Mouse (Mus musculus) lung, embryonic 15.5 days (tissue): ENCODE measurements at regions not wholly inside any gene's neighbourhood (a gene's known extent, or its start where the extent isn't known, plus 50 kb on each side); places are given as distances from the start of the nearest gene placed in this dataset.

ENCODE experiments used
- ATAC-seq: fragments of 200-750 bp; cut with Nextera tagmentation; 2 replicates; pipeline ENCODE4 v1.8.0; 2017; ENCODE audit warnings: moderate number of reproducible peaks, borderline replicate concordance; ENCODE audit not compliant: low FRiP score, low TSS enrichment; ENCODE audit errors: extremely low read depth
- H3K27ac ChIP-seq: fragments of 300-500 bp; sonication (generic); 2 replicates; pipeline ENCODE4 v1.5.1; 2015; ENCODE audit warnings: moderate library complexity, mild to moderate bottlenecking, inconsistent platforms
- H3K27me3 ChIP-seq: fragments of 300-500 bp; sonication (generic); 2 replicates; pipeline ENCODE4 v1.6.1; 2015; ENCODE audit warnings: inconsistent platforms
- H3K36me3 ChIP-seq: fragments of 300-500 bp; sonication (generic); 2 replicates; pipeline ENCODE4 v1.6.1; 2015; ENCODE audit warnings: inconsistent platforms
- H3K4me1 ChIP-seq: fragments of 300-500 bp; sonication (generic); 2 replicates; pipeline ENCODE4 v1.6.1; 2015; ENCODE audit warnings: inconsistent platforms
- H3K4me2 ChIP-seq: fragments of 300-500 bp; sonication (generic); 2 replicates; pipeline ENCODE4 v1.6.1; 2015; ENCODE audit warnings: inconsistent platforms, mild to moderate bottlenecking, moderate library complexity
- H3K4me3 ChIP-seq: fragments of 300-500 bp; sonication (generic); 2 replicates; pipeline ENCODE4 v1.5.1; 2015; ENCODE audit warnings: mild to moderate bottlenecking, inconsistent platforms
- H3K9ac ChIP-seq: fragments of 300-500 bp; sonication (generic); 2 replicates; pipeline ENCODE4 v1.6.1; 2015; ENCODE audit warnings: inconsistent platforms
- H3K9me3 ChIP-seq: fragments of 300-500 bp; sonication (generic); 2 replicates; pipeline ENCODE4 v1.6.1; 2016; ENCODE audit warnings: inconsistent platforms
- WGBS: fragments of 180-500 bp; shearing (Covaris S2); methylation state at CpG from one replicate; pipeline ENCODE4 v1.1.7; 2015; 5-methylcytosine and 5-hydroxymethylcytosine counted together

- no peak overlapping the region for H3K4me2 ChIP-seq
- H3K36me3 ChIP-seq: no peaks in the 10 kb centered on the region
- H3K9me3 ChIP-seq: no peaks in the 10 kb centered on the region
- H3K4me1 ChIP-seq: no peaks in the 10 kb centered on the region
- no peak for ATAC-seq
- WGBS: 70% methylated on average over 5 of the region's 5 CpGs
- H3K27ac ChIP-seq: no peak overlapping the region
- H3K27me3 ChIP-seq: no peaks in the 10 kb centered on the region
- H3K9ac ChIP-seq: no peak overlapping the region
- H3K4me3 ChIP-seq: no peak overlapping the region
These were observed 542.0 kb downstream of the Plcl1 start for GRCm38 (mm10) chr1:55947618-55948283.

- no peak overlapping the region for H3K4me2 ChIP-seq
- ATAC-seq: no peak
- H3K4me3 ChIP-seq: no peak overlapping the region
- H3K36me3 ChIP-seq: no peaks in the 10 kb centered on the region
- whole genome bisulfite sequencing: 81% methylated on average over 4 of the region's 4 CpGs
- no peaks in the 10 kb centered on the region for H3K27me3 ChIP-seq
- H3K9me3 ChIP-seq: no peaks in the 10 kb centered on the region
- no peak overlapping the region for H3K27ac ChIP-seq
- H3K4me1 ChIP-seq: no peaks in the 10 kb centered on the region
- no peak overlapping the region for H3K9ac ChIP-seq
These were observed 543.9 kb downstream of the Plcl1 start for GRCm38 (mm10) chr1:55949606-55950005.

- 81% methylated on average over 11 of the region's 11 CpGs for WGBS
- H3K9ac ChIP-seq: no peak overlapping the region
- no peak overlapping the region for H3K27ac ChIP-seq
- no peaks in the 10 kb centered on the region for H3K4me1 ChIP-seq
- no peaks in the 10 kb centered on the region for H3K27me3 ChIP-seq
- no peak overlapping the region for H3K4me3 ChIP-seq
- H3K36me3 ChIP-seq: no peaks in the 10 kb centered on the region
- H3K9me3 ChIP-seq: no peaks in the 10 kb centered on the region
- ATAC-seq: no peak
- H3K4me2 ChIP-seq: no peak overlapping the region
These were observed 552.2 kb downstream of the Plcl1 start for GRCm38 (mm10) chr1:55957804-55958445.

GRCm38 (mm10) chr1:55960291-55960690 is 554.6 kb downstream of the Plcl1 start:
- no peak; the same call in 1 of the 2 replicates for ATAC-seq
- no peaks in the 10 kb centered on the region for H3K4me1 ChIP-seq
- H3K27me3 ChIP-seq: no peaks in the 10 kb centered on the region
- no peak overlapping the region for H3K4me2 ChIP-seq
- 9% methylated on average over 6 of the region's 6 CpGs for WGBS
- no peaks in the 10 kb centered on the region for H3K36me3 ChIP-seq
- H3K4me3 ChIP-seq: no peak overlapping the region
- H3K9me3 ChIP-seq: no peaks in the 10 kb centered on the region
- no peak overlapping the region for H3K9ac ChIP-seq
- H3K27ac ChIP-seq: no peak overlapping the region

GRCm38 (mm10) chr1:55963867-55964266 is 558.1 kb downstream of the Plcl1 start:
- WGBS: 71% methylated on average over 5 of the region's 5 CpGs
- Histone ChIP-seq H3K4me1 (no peaks in the 10 kb centered on the region), H3K36me3 (no peaks in the 10 kb centered on the region), H3K9me3 (no peaks in the 10 kb centered on the region), H3K27me3 (no peaks in the 10 kb centered on the region), H3K9ac (no peak overlapping the region), H3K4me3 (no peak overlapping the region), H3K27ac (no peak overlapping the region), H3K4me2 (no peak overlapping the region)
- no peak for ATAC-seq

GRCm38 (mm10) chr1:55966273-55966672 is 560.6 kb downstream of the Plcl1 start:
- Histone ChIP-seq H3K4me3 (no peak overlapping the region), H3K9ac (no peak overlapping the region), H3K4me1 (no peaks in the 10 kb centered on the region), H3K36me3 (no peaks in the 10 kb centered on the region), H3K4me2 (no peak overlapping the region), H3K27me3 (no peaks in the 10 kb centered on the region), H3K27ac (no peak overlapping the region), H3K9me3 (no peaks in the 10 kb centered on the region)
- ATAC-seq: no peak
- 83% methylated on average over 2 of the region's 2 CpGs for WGBS

GRCm38 (mm10) chr1:55967869-55968268 is 562.1 kb downstream of the Plcl1 start:
- WGBS: 88% methylated on average over 7 of the region's 7 CpGs
- Histone ChIP-seq H3K4me2 (no peak overlapping the region), H3K9ac (no peak overlapping the region), H3K36me3 (no peaks in the 10 kb centered on the region), H3K4me1 (no peaks in the 10 kb centered on the region), H3K27ac (no peak overlapping the region), H3K27me3 (no peaks in the 10 kb centered on the region), H3K9me3 (no peaks in the 10 kb centered on the region), H3K4me3 (no peak overlapping the region)
- no peak for ATAC-seq

- 81% methylated on average over 3 of the region's 3 CpGs for WGBS
- H3K27ac ChIP-seq: no peak overlapping the region
These were observed 572.1 kb downstream of the Plcl1 start for GRCm38 (mm10) chr1:55977796-55978195.

GRCm38 (mm10) chr1:55983522-55984066 is 577.9 kb downstream of the Plcl1 start:
- no peak overlapping the region for H3K4me3 ChIP-seq
- H3K9me3 ChIP-seq: no peaks in the 10 kb centered on the region
- no peaks in the 10 kb centered on the region for H3K27me3 ChIP-seq
- no peaks in the 10 kb centered on the region for H3K4me1 ChIP-seq
- WGBS: 59% methylated on average over 5 of the region's 5 CpGs
- no peak overlapping the region for H3K9ac ChIP-seq
- no peak overlapping the region for H3K27ac ChIP-seq
- ATAC-seq: no peak
- no peaks in the 10 kb centered on the region for H3K36me3 ChIP-seq
- H3K4me2 ChIP-seq: no peak overlapping the region

More at GRCm38 (mm10) chr1:55977796-55978195, 572.1 kb downstream of the Plcl1 start:
- H3K4me3 ChIP-seq: no peak overlapping the region
- H3K9me3 ChIP-seq: no peaks in the 10 kb centered on the region
- no peaks in the 10 kb centered on the region for H3K4me1 ChIP-seq
- H3K9ac ChIP-seq: no peak overlapping the region
- no peaks in the 10 kb centered on the region for H3K27me3 ChIP-seq
- ATAC-seq: no peak
- H3K4me2 ChIP-seq: no peak overlapping the region
- H3K36me3 ChIP-seq: no peaks in the 10 kb centered on the region

- Histone ChIP-seq H3K27ac (no peak overlapping the region), H3K27me3 (no peaks in the 10 kb centered on the region), H3K9ac (no peak overlapping the region), H3K4me1 (no peaks in the 10 kb centered on the region), H3K36me3 (no peaks in the 10 kb centered on the region), H3K4me2 (no peak overlapping the region), H3K9me3 (no peaks in the 10 kb centered on the region), H3K4me3 (no peak overlapping the region)
- 61% methylated on average over 6 of the region's 6 CpGs for WGBS
- ATAC-seq: no peak
These were observed 591.4 kb downstream of the Plcl1 start for GRCm38 (mm10) chr1:55997074-55997473.
